Mouse (Mus musculus) left cerebral cortex, adult 18-20 months (tissue): Measurements from ENCODE around the gene Zfp866. TPM values are rescaled to one million over a fixed set of nuclear protein-coding genes. Genes with fewer than 3 reads are reported as not detected.

Source experiments
- DNase-seq, 2 experiments: peaks; one replicate each; pipeline ENCODE4 v3.0.0; 2021 to 2022; ENCODE audit warnings: low spot score in 2 of 2, mixed read lengths in 1 of 2
- long read RNA-seq, 2 experiments: library from polyadenylated mRNA; stranded (forward); transcript quantifications; one replicate each; pipeline ENCODE4 v2.0.0; 2021
- total RNA-seq, 2 experiments: library from RNA; stranded (reverse); gene quantifications; 2 replicates each; pipeline ENCODE4 v1.2.3; 2021

Gene Zfp866
- total RNA-seq = 10 to 100 TPM; 26.6 to 27.8 TPM
- long read RNA-seq, experiment 1, partial matches to known transcripts = 0 of 4 reads
- long read RNA-seq, experiment 1, other reads (novel, unspliced or antisense) = 1 of 4 reads
- long read RNA-seq, experiment 2, partial matches to known transcripts = 0 of 1 reads
- long read RNA-seq, experiment 2, other reads (novel, unspliced or antisense) = 1 of 1 reads

GRCm38 (mm10) chr8:69790773-69791367, at the start of gene Zfp866, which contains the start of gene Atp13a1:
TSS of gene Zfp866 (minus strand) at chr8:69791178.
TSS of gene Atp13a1 (plus strand) at chr8:69791163.
- DNase-seq = peak; percentile 84 to 91

GRCm38 (mm10) chr8:69837057-69837682, 46.2 kb upstream of the Zfp866 start:
- DNase-seq = no peak

- peak; percentile 90 to 93 for DNase-seq
Measured at GRCm38 (mm10) chr8:69832298-69832853, 41.4 kb upstream of the Zfp866 start, which contains the start of gene Pbx4. TSS of gene Pbx4 (plus strand) at chr8:69832491.

- DNase-seq = no peak
Measured at GRCm38 (mm10) chr8:69826371-69826770, 35.4 kb upstream of the Zfp866 start.

GRCm38 (mm10) chr8:69822386-69823191, 31.6 kb upstream of the Zfp866 start, which contains the start of gene Lpar2:
TSS of gene Lpar2 (plus strand) at chr8:69822429.
- DNase-seq = no peak

- no peak for DNase-seq
Measured at GRCm38 (mm10) chr8:69821971-69822385, 31.0 kb upstream of the Zfp866 start.

GRCm38 (mm10) chr8:69820466-69820865, 29.5 kb upstream of the Zfp866 start:
- no peak for DNase-seq

GRCm38 (mm10) chr8:69815396-69815795, 24.4 kb upstream of the Zfp866 start:
- no peak for DNase-seq

GRCm38 (mm10) chr8:69814881-69815280, 23.9 kb upstream of the Zfp866 start:
- DNase-seq = no peak

GRCm38 (mm10) chr8:69809820-69810219, 18.8 kb upstream of the Zfp866 start:
- DNase-seq = no peak

- no peak for DNase-seq
Measured at GRCm38 (mm10) chr8:69808864-69809403, 18.0 kb upstream of the Zfp866 start.

GRCm38 (mm10) chr8:69808094-69808863, 17.3 kb upstream of the Zfp866 start, which contains the start of gene Gmip:
TSS of gene Gmip (plus strand) at chr8:69808679.
- peak in 1 of 2 experiments; percentile 53 for DNase-seq

- no peak for DNase-seq
Measured at GRCm38 (mm10) chr8:69807236-69807635, 16.3 kb upstream of the Zfp866 start.

- no peak for DNase-seq
Measured at GRCm38 (mm10) chr8:69805491-69805890, 14.5 kb upstream of the Zfp866 start.

GRCm38 (mm10) chr8:69805086-69805485, 14.1 kb upstream of the Zfp866 start:
- DNase-seq = no peak

- DNase-seq = no peak
Measured at GRCm38 (mm10) chr8:69804537-69804936, 13.6 kb upstream of the Zfp866 start.

- DNase-seq = peak in 1 of 2 experiments; percentile 0
Measured at GRCm38 (mm10) chr8:69803366-69803765, 12.4 kb upstream of the Zfp866 start.

- peak in 1 of 2 experiments; percentile 0 for DNase-seq
Measured at GRCm38 (mm10) chr8:69802216-69802615, 11.2 kb upstream of the Zfp866 start.

- DNase-seq = no peak
Measured at GRCm38 (mm10) chr8:69801796-69802195, 10.8 kb upstream of the Zfp866 start.

GRCm38 (mm10) chr8:69799946-69800345, 9.0 kb upstream of the Zfp866 start:
- peak in 1 of 2 experiments; percentile 1 for DNase-seq
